Mouse (Mus musculus): ENCODE results near the gene Gart.

Gene Gart

GRCm38 (mm10) chr16:91609501-91610245, 37.1 kb downstream of the Gart start:
- DNase-seq (ENCODE audit: low spot score in 2 of 2), result no peak

- no peak for DNase-seq (ENCODE audit: low spot score in 2 of 2)
Measured at GRCm38 (mm10) chr16:91606958-91607357, 39.8 kb downstream of the Gart start.

GRCm38 (mm10) chr16:91605156-91605555, 41.6 kb downstream of the Gart start:
- no peak for DNase-seq (ENCODE audit: low spot score in 2 of 2)

- peak in 1 of 2 experiments; percentile 40 for DNase-seq (ENCODE audit: low spot score in 2 of 2)
Measured at GRCm38 (mm10) chr16:91601693-91602092, 45.1 kb downstream of the Gart start.

GRCm38 (mm10) chr16:91601081-91601480, 45.7 kb downstream of the Gart start:
- DNase-seq (ENCODE audit: low spot score in 2 of 2), result no peak

- no peak for DNase-seq (ENCODE audit: low spot score in 2 of 2)
Measured at GRCm38 (mm10) chr16:91599242-91599641, 47.5 kb downstream of the Gart start.

- peak; percentile 99 for DNase-seq (ENCODE audit: low spot score in 2 of 2)
Measured at GRCm38 (mm10) chr16:91597672-91598010, 49.1 kb downstream of the Gart start, which contains the start of gene Tmem50b. Tmem50b (minus strand) TSS chr16:91597800.

GRCm38 (mm10) chr16:91596779-91597671, 49.7 kb downstream of the Gart start:
- peak; percentile 17 to 35 for DNase-seq (ENCODE audit: low spot score in 2 of 2)

- DNase-seq (ENCODE audit: low spot score in 2 of 2), result peak; percentile 57 to 72
Measured at GRCm38 (mm10) chr16:91596397-91596778, 50.4 kb downstream of the Gart start.

- DNase-seq (ENCODE audit: low spot score in 2 of 2), result no peak
Measured at GRCm38 (mm10) chr16:91595076-91595475, 51.7 kb downstream of the Gart start.

- DNase-seq (ENCODE audit: low spot score in 2 of 2), result no peak
Measured at GRCm38 (mm10) chr16:91593262-91593661, 53.5 kb downstream of the Gart start.

GRCm38 (mm10) chr16:91592162-91592561, 54.6 kb downstream of the Gart start:
- no peak for DNase-seq (ENCODE audit: low spot score in 2 of 2)

GRCm38 (mm10) chr16:91588703-91589102, 58.0 kb downstream of the Gart start:
- DNase-seq (ENCODE audit: low spot score in 2 of 2), result no peak

- no peak for DNase-seq (ENCODE audit: low spot score in 2 of 2)
Measured at GRCm38 (mm10) chr16:91587730-91588453, 58.9 kb downstream of the Gart start.

- DNase-seq (ENCODE audit: low spot score in 2 of 2), result no peak
Measured at GRCm38 (mm10) chr16:91586244-91586643, 60.5 kb downstream of the Gart start.

GRCm38 (mm10) chr16:91585617-91586016, 61.1 kb downstream of the Gart start:
- no peak for DNase-seq (ENCODE audit: low spot score in 2 of 2)

- DNase-seq (ENCODE audit: low spot score in 2 of 2), result peak; percentile 29 to 59
Measured at GRCm38 (mm10) chr16:91582307-91582706, 64.4 kb downstream of the Gart start.

- no peak for DNase-seq (ENCODE audit: low spot score in 2 of 2)
Measured at GRCm38 (mm10) chr16:91578980-91579720, 67.6 kb downstream of the Gart start.

GRCm38 (mm10) chr16:91575151-91575550, 71.6 kb downstream of the Gart start:
- no peak for DNase-seq (ENCODE audit: low spot score in 2 of 2)

All from spleen, postnatal 36 days (tissue).